Mouse (Mus musculus) olfactory bulb, adult 2 months (tissue): Measurements from ENCODE around the gene Olfr709-ps1.
"Not testable (repeated sequence)": the region's sequence is repeated elsewhere in the genome, so short reads cannot be mapped to it uniquely, and the experiment has no call there.

Experiments
- CTCF ChIP-seq: fragments of 200-500 bp; IDR thresholded peaks from 2 replicates; pipeline ENCODE4 v1.5.1; 2012; ENCODE audit warnings: low read depth, mild to moderate bottlenecking, low read length, moderate library complexity; ENCODE audit not compliant: insufficient read depth
- POLR2A ChIP-seq: fragments of 200-500 bp; IDR thresholded peaks from 2 replicates; pipeline ENCODE4 v1.6.1; 2012; ENCODE audit warnings: mild to moderate bottlenecking, low read depth, low read length, moderate library complexity; ENCODE audit not compliant: insufficient read depth

DNA sequence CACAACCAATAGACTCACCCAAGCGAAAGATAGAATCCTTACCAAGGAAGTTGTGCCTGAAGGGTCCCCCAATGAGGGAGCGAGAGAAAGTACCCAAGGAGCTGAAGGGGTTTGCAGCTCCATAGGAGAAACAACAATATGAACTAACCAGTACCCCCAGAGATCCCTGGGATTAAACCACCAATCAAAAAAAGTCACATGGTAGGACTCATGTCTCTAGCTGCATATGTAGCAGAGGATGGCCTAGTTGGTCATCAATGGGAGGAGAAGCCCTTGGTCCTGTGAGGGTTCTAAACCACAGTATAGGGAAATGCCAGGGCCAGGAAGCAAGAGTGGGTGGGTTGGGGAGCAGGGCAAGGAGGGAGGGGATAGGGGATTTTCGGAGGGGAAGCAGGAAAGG lies 30.9 kb downstream of the Olfr709-ps1 start, which contains the start of gene Olfr707:
- TF ChIP-seq POLR2A, CTCF: not testable (repeated sequence)
